Mouse (Mus musculus): Measurements from ENCODE around the gene Gm42688.

DNA sequence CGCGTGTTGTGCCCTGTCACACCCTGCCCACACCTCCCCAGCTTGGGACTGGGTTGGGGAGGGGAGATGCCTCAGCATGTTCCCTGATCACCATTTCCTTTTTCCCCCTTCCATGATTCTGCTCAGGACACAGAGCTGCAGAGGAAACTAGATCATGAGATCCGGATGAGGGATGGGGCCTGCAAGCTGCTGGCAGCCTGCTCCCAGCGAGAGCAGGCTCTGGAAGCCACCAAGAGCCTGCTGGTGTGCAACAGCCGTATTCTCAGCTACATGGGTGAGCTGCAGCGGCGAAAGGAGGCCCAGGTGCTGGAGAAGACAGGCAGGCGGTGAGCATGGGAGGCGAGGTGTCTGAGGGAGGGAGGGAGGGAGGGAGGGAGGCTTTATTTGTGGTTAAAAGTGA is 44.4 kb downstream of the Gm42688 start:
- TF ChIP-seq CTCF (IDR thresholded peaks at IDR 0.05; ENCODE audit: borderline replicate concordance, insufficient read depth, low read length) = no peak
- TF ChIP-seq POLR2A (IDR thresholded peaks at IDR 0.05; ENCODE audit: low read depth, low read length) = no peak
